Mouse (Mus musculus) duodenum, adult 2 months (tissue): ENCODE results near the gene Dcaf4. TPM values are rescaled to one million over a fixed set of nuclear protein-coding genes. Genes with fewer than 3 reads are reported as not detected.

Experiments used
- polyA plus RNA-seq: library from polyadenylated mRNA; depleted of rRNA; stranded (reverse); fragments of >200 nt; gene quantifications from 2 replicates; pipeline ENCODE4 v1.2.3, GENCODE M21; 2012; ENCODE audit warnings: low replicate concordance; rRNA removed

Gene Dcaf4
- 8.9 and 10.4 TPM in 2 replicates for polyA plus RNA-seq

GRCm38 (mm10) chr12:83520311-83520890, at the start of gene Dcaf4:
TSS of gene Dcaf4 (plus strand) at chr12:83520466.

DNA sequence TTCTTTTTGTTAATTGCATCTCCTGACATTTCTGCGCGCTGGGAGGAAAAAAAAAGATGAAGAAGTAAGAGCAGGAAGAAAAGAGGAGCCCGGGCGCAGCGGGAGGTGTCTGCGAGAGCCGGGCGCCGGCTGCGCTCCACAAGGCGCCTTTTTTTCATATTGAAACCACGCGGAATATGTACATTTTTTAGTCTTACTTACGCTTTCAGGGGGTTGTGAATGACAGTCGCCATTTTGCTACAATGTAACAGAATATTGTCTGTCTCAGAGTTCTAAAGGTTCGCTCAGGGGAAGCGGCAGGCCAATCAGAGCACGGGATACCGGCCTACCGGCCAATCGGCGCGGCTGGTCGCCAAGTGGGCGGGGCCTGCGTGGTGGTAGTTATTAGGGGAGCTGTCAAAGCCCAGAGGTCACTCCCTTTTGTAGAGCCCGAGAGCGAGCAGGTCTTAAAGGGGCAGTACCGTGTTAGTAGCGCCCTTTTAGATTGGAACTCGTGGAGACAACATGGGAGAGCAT, 32.7 kb upstream of the Dcaf4 start, which contains the start of gene Dpf3:
TSS of gene Dpf3 (minus strand) at position 241 of the 516 bp plus-strand sequence.

Other genes starting within 250 kb of the Dcaf4 start
- gene Dpf3, start 32.8 kb upstream of the Dcaf4 start, polyA plus RNA-seq, result 1.9 and 6.5 TPM in 2 replicates
- gene Zfyve1, start 76.8 kb downstream of the Dcaf4 start, polyA plus RNA-seq, result 16.5 and 23.1 TPM in 2 replicates
- 5.1 and 9.0 TPM in 2 replicates for gene Rbm25, start 110.8 kb downstream of the Dcaf4 start, polyA plus RNA-seq
- 16.1 and 24.4 TPM in 2 replicates for gene Psen1, start 167.7 kb downstream of the Dcaf4 start, polyA plus RNA-seq
- gene Papln, start 243.2 kb downstream of the Dcaf4 start, polyA plus RNA-seq, result 6.9 and 9.0 TPM in 2 replicates